ENCODE assay signal across 7 mouse cellular contexts in genomic region chrX:36864609-36865328, GRCm38 (mm10). TPM values are rescaled to one million over a fixed set of nuclear protein-coding genes. Genes with fewer than 3 reads are reported as not detected.
DNase-seq lines count a peak whose midpoint lies in the region; ATAC-seq and TF ChIP-seq lines count a peak whose summit lies in the region.

No protein-coding gene starts in this region.

- no peak overlapping the region for H3K27ac ChIP-seq in lung, embryonic 15.5 days
- peak overlapping the region; percentile 65; the same call in 1 of the 2 replicates for H3K27ac ChIP-seq in embryonic facial prominence, embryonic 14.5 days (replicated peaks; ENCODE audit: low read depth, low read length)
- no peak overlapping the region for H3K27ac ChIP-seq in intestine, postnatal 0 days (ENCODE audit: low read depth, low read length)
- no peak overlapping the region for H3K27ac ChIP-seq in neural tube, embryonic 14.5 days (ENCODE audit: low read depth, low read length)
- H3K27ac ChIP-seq in thymus, adult 2 months (ENCODE audit: control insufficient read depth, insufficient read depth, low read length): no peak overlapping the region

- peaks cover 6% of the 10 kb centered on the region; the same call in 1 of the 2 replicates for H3K4me1 ChIP-seq in lung, embryonic 15.5 days
- no peaks in the 10 kb centered on the region for H3K4me1 ChIP-seq in embryonic facial prominence, embryonic 14.5 days (ENCODE audit: control insufficient read depth, insufficient read depth, low read length)
- no peaks in the 10 kb centered on the region for H3K4me1 ChIP-seq in intestine, postnatal 0 days (replicated peaks; ENCODE audit: control insufficient read depth, insufficient read depth, low read length)
- 0 out of 2 replicates have a peak, but pooled peaks cover 3% of the 10 kb centered on the region for H3K4me1 ChIP-seq in neural tube, embryonic 14.5 days (ENCODE audit: control insufficient read depth, insufficient read depth, low read length)
- 0 out of 2 replicates have a peak, but pooled peaks cover 3% of the 10 kb centered on the region for H3K4me1 ChIP-seq in thymus, adult 2 months (replicated peaks; ENCODE audit: control insufficient read depth, insufficient read depth, low read length)

- TF ChIP-seq CTCF in intestine, postnatal 0 days (IDR thresholded peaks at IDR 0.05; ENCODE audit: low read depth): no peak
- TF ChIP-seq CTCF in thymus, adult 2 months (IDR thresholded peaks at IDR 0.05; ENCODE audit: borderline replicate concordance, control insufficient read depth, extremely low read depth, insufficient read depth, low read length, poor library complexity): no peak

- WGBS in lung, embryonic 15.5 days: 50% methylated on average over 8 of the region's 8 CpGs
- WGBS in embryonic facial prominence, embryonic 14.5 days: 54% methylated on average over 8 of the region's 8 CpGs
- 58% methylated on average over 8 of the region's 8 CpGs for WGBS in intestine, postnatal 0 days
- 57% methylated on average over 8 of the region's 8 CpGs for WGBS in neural tube, embryonic 14.5 days
- 56% methylated on average over 8 of the region's 8 CpGs for WGBS in thymus, adult 2 months

- no peak for ATAC-seq in lung, embryonic 15.5 days (ENCODE audit: borderline replicate concordance, extremely low read depth, low FRiP score, low TSS enrichment)
- ATAC-seq in embryonic facial prominence, embryonic 14.5 days (ENCODE audit: low read depth): no peak
- 0 out of 2 replicates have a peak, but pooled peaks have one; percentile 6 for ATAC-seq in intestine, postnatal 0 days
- no peak for ATAC-seq in neural tube, embryonic 14.5 days (ENCODE audit: low read depth)

- no peaks in the 10 kb centered on the region for H3K36me3 ChIP-seq in lung, embryonic 15.5 days
- H3K36me3 ChIP-seq in embryonic facial prominence, embryonic 14.5 days (ENCODE audit: control insufficient read depth, insufficient read depth, low read length): no peaks in the 10 kb centered on the region
- no peaks in the 10 kb centered on the region for H3K36me3 ChIP-seq in intestine, postnatal 0 days (ENCODE audit: control insufficient read depth, insufficient read depth)
- no peaks in the 10 kb centered on the region for H3K36me3 ChIP-seq in neural tube, embryonic 14.5 days (ENCODE audit: control insufficient read depth, insufficient read depth, low read length)
- no peaks in the 10 kb centered on the region for H3K36me3 ChIP-seq in thymus, adult 2 months (ENCODE audit: control insufficient read depth, insufficient read depth, low read length)

- peak overlapping the region; percentile 41 for H3K4me2 ChIP-seq in lung, embryonic 15.5 days
- peak overlapping the region; percentile 42 for H3K4me2 ChIP-seq in embryonic facial prominence, embryonic 14.5 days (ENCODE audit: low read depth, low read length)
- H3K4me2 ChIP-seq in intestine, postnatal 0 days (replicated peaks; ENCODE audit: low read depth): peak overlapping the region; percentile 50
- H3K4me2 ChIP-seq in neural tube, embryonic 14.5 days (ENCODE audit: low read depth, low read length): peak overlapping the region; percentile 18; the same call in 1 of the 2 replicates

- H3K27me3 ChIP-seq in lung, embryonic 15.5 days: no peaks in the 10 kb centered on the region
- no peaks in the 10 kb centered on the region for H3K27me3 ChIP-seq in embryonic facial prominence, embryonic 14.5 days (replicated peaks; ENCODE audit: control insufficient read depth, insufficient read depth, low read length)
- H3K27me3 ChIP-seq in intestine, postnatal 0 days (replicated peaks; ENCODE audit: control insufficient read depth, insufficient read depth, low read length): no peaks in the 10 kb centered on the region
- no peaks in the 10 kb centered on the region for H3K27me3 ChIP-seq in neural tube, embryonic 14.5 days (ENCODE audit: control insufficient read depth, insufficient read depth, low read length)
- no peaks in the 10 kb centered on the region for H3K27me3 ChIP-seq in thymus, adult 2 months (ENCODE audit: control insufficient read depth, insufficient read depth, low read length)

- H3K9ac ChIP-seq in lung, embryonic 15.5 days: no peak overlapping the region
- 0 out of 2 replicates have a peak overlapping the region, but pooled peaks have one; percentile 69 for H3K9ac ChIP-seq in embryonic facial prominence, embryonic 14.5 days (ENCODE audit: low read depth, low read length)
- no peak overlapping the region for H3K9ac ChIP-seq in intestine, postnatal 0 days (ENCODE audit: low read depth, low read length)
- no peak overlapping the region for H3K9ac ChIP-seq in neural tube, embryonic 14.5 days (replicated peaks; ENCODE audit: low read depth, low read length)

- no peaks in the 10 kb centered on the region for H3K9me3 ChIP-seq in lung, embryonic 15.5 days
- H3K9me3 ChIP-seq in embryonic facial prominence, embryonic 14.5 days (ENCODE audit: control insufficient read depth, low read length): no peaks in the 10 kb centered on the region
- no peaks in the 10 kb centered on the region for H3K9me3 ChIP-seq in intestine, postnatal 0 days (ENCODE audit: control insufficient read depth)
- no peaks in the 10 kb centered on the region for H3K9me3 ChIP-seq in neural tube, embryonic 14.5 days (ENCODE audit: control insufficient read depth, low read length)

- no peak for TF ChIP-seq POLR2A in thymus, adult 2 months (IDR thresholded peaks at IDR 0.05; ENCODE audit: control insufficient read depth, extremely low read depth, insufficient read depth, low read length, poor library complexity)

- no peak for DNase-seq in lung, postnatal 36 days
- no peak for DNase-seq in embryonic facial prominence, embryonic 14.5 days (ENCODE audit: low spot score)
- DNase-seq in urinary bladder, postnatal 10 days (ENCODE audit: low spot score): no peak
- DNase-seq in thymus, adult 2 months: no peak

- H3K4me3 ChIP-seq in lung, embryonic 15.5 days: peak overlapping the region; percentile 47
- peak overlapping the region; percentile 40 for H3K4me3 ChIP-seq in embryonic facial prominence, embryonic 14.5 days (ENCODE audit: low read depth, low read length)
- peak overlapping the region; percentile 46 for H3K4me3 ChIP-seq in intestine, postnatal 0 days (ENCODE audit: low read depth, low read length)
- peak overlapping the region; percentile 34 for H3K4me3 ChIP-seq in neural tube, embryonic 14.5 days (ENCODE audit: low read depth, low read length)
- no peak overlapping the region for H3K4me3 ChIP-seq in thymus, adult 2 months (ENCODE audit: control insufficient read depth, insufficient read depth, low read length)

RNA-seq across cellular contexts. Expression of gene Ube2a, which starts 8.9 kb away (rescaled TPM):
- 129 and 132 TPM in 2 replicates for polyA plus RNA-seq in lung, embryonic 15.5 days (2015; fragmentation: Nextera tagmentation; extraction: Ambion mirVana)
- 124 and 125 TPM in 2 replicates for polyA plus RNA-seq in embryonic facial prominence, embryonic 14.5 days (2014; fragmentation: Nextera tagmentation; extraction: Ambion mirVana)
- polyA plus RNA-seq in intestine, postnatal 0 days (2015; fragmentation: Nextera tagmentation; extraction: Ambion mirVana): 153 and 168 TPM in 2 replicates
- 129 and 134 TPM in 2 replicates for polyA plus RNA-seq in neural tube, embryonic 14.5 days (2014; fragmentation: Nextera tagmentation; extraction: Ambion mirVana)
- polyA plus RNA-seq in thymus, adult 2 months (2012; rRNA removed): 45.9 and 53.4 TPM in 2 replicates

RNA-seq across cellular contexts. Expression of gene C330007P06Rik, which starts 9.1 kb away (rescaled TPM):
- 31.6 and 35.7 TPM in 2 replicates for polyA plus RNA-seq in lung, embryonic 15.5 days (2015; fragmentation: Nextera tagmentation; extraction: Ambion mirVana)
- 31.9 and 33.9 TPM in 2 replicates for polyA plus RNA-seq in embryonic facial prominence, embryonic 14.5 days (2014; fragmentation: Nextera tagmentation; extraction: Ambion mirVana)
- polyA plus RNA-seq in intestine, postnatal 0 days (2015; fragmentation: Nextera tagmentation; extraction: Ambion mirVana): 17.8 and 18.1 TPM in 2 replicates
- polyA plus RNA-seq in neural tube, embryonic 14.5 days (2014; fragmentation: Nextera tagmentation; extraction: Ambion mirVana): 27.5 and 29.7 TPM in 2 replicates
- 15.3 and 18.9 TPM in 2 replicates for polyA plus RNA-seq in thymus, adult 2 months (2012; rRNA removed)

RNA-seq across cellular contexts. Expression of gene Nkrf, which starts 37.9 kb away (rescaled TPM):
- 1.4 and 1.5 TPM in 2 replicates for polyA plus RNA-seq in lung, embryonic 15.5 days (2015; fragmentation: Nextera tagmentation; extraction: Ambion mirVana)
- 2.6 and 2.7 TPM in 2 replicates for polyA plus RNA-seq in embryonic facial prominence, embryonic 14.5 days (2014; fragmentation: Nextera tagmentation; extraction: Ambion mirVana)
- polyA plus RNA-seq in intestine, postnatal 0 days (2015; fragmentation: Nextera tagmentation; extraction: Ambion mirVana): 1.4 TPM in 2 replicates
- 21.4 and 25.6 TPM in 2 replicates for polyA plus RNA-seq in neural tube, embryonic 14.5 days (2014; fragmentation: Nextera tagmentation; extraction: Ambion mirVana)
- 1.2 and 1.7 TPM in 2 replicates for polyA plus RNA-seq in thymus, adult 2 months (2012; rRNA removed)
